Mouse (Mus musculus) MEL (cell line): ENCODE measurements at regions not wholly inside any gene's neighbourhood (a gene's known extent, or its start where the extent isn't known, plus 50 kb on each side); places are given as distances from the start of the nearest gene placed in this dataset.

Experiments
- DNase-seq: peaks from one replicate; pipeline ENCODE4 v3.0.0; 2011; ENCODE audit warnings: low read depth, low spot score
- H3K27ac ChIP-seq: 2 replicates; pipeline ENCODE4 v1.5.1; 2012; ENCODE audit warnings: low read depth, mild to moderate bottlenecking, control low read depth, low read length, moderate library complexity; ENCODE audit not compliant: control insufficient read depth
- H3K27me3 ChIP-seq, 2 experiments: fragments of 150-350 bp in 1 of 2; sonication (generic) in 1 of 2; 2 replicates each; pipeline ENCODE4 v1.6.1; 2012; ENCODE audit warnings: low read length in 2 of 2, mild to moderate bottlenecking in 2 of 2, improper control_type of control experiment in 1 of 2, moderate library complexity in 1 of 2; ENCODE audit not compliant: insufficient read depth in 2 of 2, control insufficient read depth in 1 of 2
- H3K36me3 ChIP-seq, 2 experiments: 2 replicates each; pipeline ENCODE4 v1.6.1; 2012 to 2014; ENCODE audit warnings: low read length in 2 of 2, improper control_type of control experiment in 1 of 2, inconsistent platforms in 1 of 2, mild to moderate bottlenecking in 1 of 2; ENCODE audit not compliant: insufficient read depth in 2 of 2, control insufficient read depth in 1 of 2
- H3K4me1 ChIP-seq, 2 experiments: fragments of 150-350 bp in 1 of 2; sonication (generic) in 1 of 2; 2 replicates each; pipeline ENCODE4 v1.6.1; 2012; ENCODE audit warnings: low read length in 2 of 2, improper control_type of control experiment in 1 of 2, mild to moderate bottlenecking in 1 of 2; ENCODE audit not compliant: insufficient read depth in 2 of 2, control insufficient read depth in 1 of 2
- H3K4me3 ChIP-seq, 2 experiments: fragments of 150-350 bp in 1 of 2; sonication (generic) in 1 of 2; 2 replicates each; pipeline ENCODE4 v1.5.1; 2012; ENCODE audit warnings: low read depth in 2 of 2, low read length in 2 of 2, mild to moderate bottlenecking in 2 of 2, moderate library complexity in 2 of 2, control low read depth in 1 of 2, improper control_type of control experiment in 1 of 2; ENCODE audit not compliant: control insufficient read depth in 1 of 2, insufficient read depth in 1 of 2
- H3K79me2 ChIP-seq: 2 replicates; pipeline ENCODE4 v1.6.1; 2012; ENCODE audit warnings: mild to moderate bottlenecking, low read length, moderate library complexity; ENCODE audit not compliant: control insufficient read depth, poor library complexity, insufficient read depth
- H3K9ac ChIP-seq: 2 replicates; pipeline ENCODE4 v1.6.1; 2012; ENCODE audit warnings: low read depth, mild to moderate bottlenecking, control low read depth, low read length, moderate library complexity; ENCODE audit not compliant: control insufficient read depth, poor library complexity, severe bottlenecking
- H3K9me3 ChIP-seq: fragments of 150-350 bp; sonication (generic); replicated peaks from 2 replicates; pipeline ENCODE4 v1.6.1; 2012; ENCODE audit warnings: mild to moderate bottlenecking, low read length, improper control_type of control experiment, moderate library complexity; ENCODE audit not compliant: insufficient read depth
- BHLHE40 ChIP-seq: IDR thresholded peaks from 2 replicates; pipeline ENCODE4 v1.6.1; 2012; ENCODE audit warnings: low read depth, mild to moderate bottlenecking, inconsistent platforms, low read length, improper control_type of control experiment, borderline replicate concordance
- CHD2 ChIP-seq: IDR thresholded peaks from 2 replicates; pipeline ENCODE4 v1.6.1; 2011; ENCODE audit warnings: low read length, improper control_type of control experiment
- CTCF ChIP-seq, 3 experiments: IDR thresholded peaks in 2 of 3; conservative IDR thresholded peaks in 1 of 3; 2 replicates each; pipeline ENCODE4 v1.5.1; 2011 to 2012; ENCODE audit warnings: low read length in 3 of 3, low read depth in 2 of 3, mild to moderate bottlenecking in 2 of 3, improper control_type of control experiment in 1 of 3, inconsistent platforms in 1 of 3, mixed read lengths in 1 of 3, moderate library complexity in 1 of 3; ENCODE audit not compliant: control insufficient read depth in 1 of 3, insufficient read depth in 1 of 3, poor library complexity in 1 of 3, severe bottlenecking in 1 of 3
- E2F4 ChIP-seq: IDR thresholded peaks from 2 replicates; pipeline ENCODE4 v1.6.1; 2011; ENCODE audit warnings: low read depth, low read length, improper control_type of control experiment, borderline replicate concordance
- ELF1 ChIP-seq: IDR thresholded peaks from 2 replicates; pipeline ENCODE4 v1.6.1; 2014; ENCODE audit warnings: low read depth, mild to moderate bottlenecking, inconsistent platforms, low read length, improper control_type of control experiment, moderate library complexity
- EP300 ChIP-seq, 2 experiments: IDR thresholded peaks; 2 replicates each; pipeline ENCODE4 v1.6.1; 2011; ENCODE audit warnings: improper control_type of control experiment in 2 of 2, low read length in 2 of 2, low read depth in 1 of 2, mild to moderate bottlenecking in 1 of 2
- ETS1 ChIP-seq: IDR thresholded peaks from 2 replicates; pipeline ENCODE4 v1.6.1; 2012; ENCODE audit warnings: low read depth, mild to moderate bottlenecking, inconsistent platforms, low read length, improper control_type of control experiment, moderate library complexity
- GABPA ChIP-seq: IDR thresholded peaks from 2 replicates; pipeline ENCODE4 v1.6.1; 2012; ENCODE audit warnings: low read depth, mild to moderate bottlenecking, inconsistent platforms, low read length, improper control_type of control experiment, moderate library complexity
- HCFC1 ChIP-seq: IDR thresholded peaks from 2 replicates; pipeline ENCODE4 v1.6.1; 2012; ENCODE audit warnings: low read depth, mild to moderate bottlenecking, inconsistent platforms, low read length, improper control_type of control experiment, moderate library complexity
- JUND ChIP-seq: IDR thresholded peaks from 2 replicates; pipeline ENCODE4 v1.6.1; 2011; ENCODE audit warnings: low read depth, mild to moderate bottlenecking, improper control_type of control experiment, low read length
- KAT2A ChIP-seq: conservative IDR thresholded peaks from 2 replicates; pipeline ENCODE4 v1.6.1; 2012; ENCODE audit warnings: low read depth, low read length, improper control_type of control experiment, inconsistent platforms
- MAFK ChIP-seq: IDR thresholded peaks from 2 replicates; pipeline ENCODE4 v1.6.1; 2011; ENCODE audit warnings: low read depth, mild to moderate bottlenecking, low read length, improper control_type of control experiment, borderline replicate concordance
- MAZ ChIP-seq: IDR thresholded peaks from 2 replicates; pipeline ENCODE4 v1.6.1; 2012; ENCODE audit warnings: low read depth, mild to moderate bottlenecking, inconsistent platforms, low read length, improper control_type of control experiment
- MEF2A ChIP-seq: IDR thresholded peaks from 2 replicates; pipeline ENCODE4 v1.6.1; 2014; ENCODE audit warnings: low read depth, mild to moderate bottlenecking, inconsistent platforms, low read length, improper control_type of control experiment; ENCODE audit not compliant: poor library complexity, insufficient replicate concordance, severe bottlenecking; ENCODE audit errors: extremely low read depth
- MYB ChIP-seq: IDR thresholded peaks from 2 replicates; pipeline ENCODE4 v1.6.1; 2011; ENCODE audit warnings: mild to moderate bottlenecking, low read depth, low read length, improper control_type of control experiment
- MYC ChIP-seq: IDR thresholded peaks from 2 replicates; pipeline ENCODE4 v1.6.1; 2011; ENCODE audit warnings: low read depth, mild to moderate bottlenecking, low read length, improper control_type of control experiment, moderate library complexity
- NELFE ChIP-seq: IDR thresholded peaks from 2 replicates; pipeline ENCODE4 v1.6.1; 2011; ENCODE audit warnings: low read depth, low read length, improper control_type of control experiment
- NRF1 ChIP-seq: IDR thresholded peaks from 2 replicates; pipeline ENCODE4 v1.6.1; 2014; ENCODE audit warnings: low read depth, mild to moderate bottlenecking, inconsistent platforms, low read length, improper control_type of control experiment, moderate library complexity; ENCODE audit not compliant: poor library complexity, insufficient read depth, severe bottlenecking
- POLR2A ChIP-seq, 2 experiments: IDR thresholded peaks; 2 replicates each; pipeline ENCODE4 v1.6.1; 2011 to 2012; ENCODE audit warnings: low read length in 2 of 2, mild to moderate bottlenecking in 2 of 2, control low read depth in 1 of 2, improper control_type of control experiment in 1 of 2, low read depth in 1 of 2, moderate library complexity in 1 of 2; ENCODE audit not compliant: control insufficient read depth in 1 of 2, insufficient read depth in 1 of 2, poor library complexity in 1 of 2
- POLR2AphosphoS2 ChIP-seq: IDR thresholded peaks from 2 replicates; pipeline ENCODE4 v1.6.1; 2011; ENCODE audit warnings: low read length, improper control_type of control experiment
- POLR2AphosphoS5 ChIP-seq: IDR thresholded peaks from 2 replicates; pipeline ENCODE4 v1.6.1; 2012; ENCODE audit warnings: low read depth, borderline replicate concordance, mild to moderate bottlenecking, inconsistent platforms, low read length, moderate library complexity, mixed read lengths
- RAD21 ChIP-seq: IDR thresholded peaks from 2 replicates; pipeline ENCODE4 v1.6.1; 2011; ENCODE audit warnings: mild to moderate bottlenecking, low read depth, low read length, improper control_type of control experiment
- SIN3A ChIP-seq: IDR thresholded peaks from 2 replicates; pipeline ENCODE4 v1.6.1; 2012; ENCODE audit warnings: low read length, improper control_type of control experiment, inconsistent platforms
- SMC3 ChIP-seq: IDR thresholded peaks from 2 replicates; pipeline ENCODE4 v1.6.1; 2011; ENCODE audit warnings: low read depth, low read length, improper control_type of control experiment
- TAL1 ChIP-seq: IDR thresholded peaks from 2 replicates; pipeline ENCODE4 v1.6.1; 2012; ENCODE audit warnings: mild to moderate bottlenecking, inconsistent platforms, low read length, moderate library complexity, mixed read lengths
- TBP ChIP-seq: IDR thresholded peaks from 2 replicates; pipeline ENCODE4 v1.8.0; 2011; ENCODE audit warnings: low read depth, low read length, improper control_type of control experiment
- TCF12 ChIP-seq: IDR thresholded peaks from 2 replicates; pipeline ENCODE4 v1.6.1; 2014; ENCODE audit warnings: low read depth, mild to moderate bottlenecking, inconsistent platforms, low read length, improper control_type of control experiment, moderate library complexity
- USF1 ChIP-seq: IDR thresholded peaks from 2 replicates; pipeline ENCODE4 v1.6.1; 2014; ENCODE audit warnings: low read depth, mild to moderate bottlenecking, inconsistent platforms, low read length, improper control_type of control experiment, moderate library complexity
- USF2 ChIP-seq, 2 experiments: IDR thresholded peaks; 2 replicates each; pipeline ENCODE4 v1.6.1; 2011 to 2012; ENCODE audit warnings: improper control_type of control experiment in 2 of 2, low read length in 2 of 2, borderline replicate concordance in 1 of 2, inconsistent platforms in 1 of 2, low read depth in 1 of 2, mild to moderate bottlenecking in 1 of 2; ENCODE audit not compliant: insufficient read depth in 1 of 2
- ZMIZ1 ChIP-seq: IDR thresholded peaks from 2 replicates; pipeline ENCODE4 v1.6.1; 2012; ENCODE audit warnings: low read depth, mild to moderate bottlenecking, inconsistent platforms, low read length, improper control_type of control experiment, moderate library complexity
- ZNF384 ChIP-seq: IDR thresholded peaks from 2 replicates; pipeline ENCODE4 v1.6.1; 2012; ENCODE audit warnings: low read depth, mild to moderate bottlenecking, inconsistent platforms, low read length, improper control_type of control experiment

DNA sequence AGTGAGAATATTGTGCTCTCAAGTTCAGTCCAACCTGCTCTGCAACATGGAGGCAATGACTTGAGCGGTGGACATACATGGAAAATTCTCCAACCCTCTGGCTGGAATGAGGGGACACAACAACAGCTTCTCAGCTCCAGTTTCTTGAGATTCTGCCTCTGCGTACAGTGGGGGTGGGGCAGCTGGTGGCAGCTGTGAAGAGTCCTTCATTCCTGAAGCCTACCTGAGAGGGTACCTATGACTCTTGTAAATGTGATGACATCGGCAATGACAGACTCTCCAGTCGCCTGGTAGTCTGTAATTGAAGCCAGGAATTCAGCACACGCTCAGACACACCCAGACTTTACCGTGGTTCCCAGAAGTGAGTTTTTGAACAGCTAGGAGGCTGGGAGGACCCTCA, 58.5 kb upstream of the Hoxc13 start:
- H3K4me3 ChIP-seq, result no peak overlapping the region
- no peaks in the 10 kb centered on the region for H3K79me2 ChIP-seq
- no peak for TF ChIP-seq BHLHE40
- no peak for TF ChIP-seq GABPA
- no peak for TF ChIP-seq USF2 (IDR thresholded peaks at IDR 0.05; ENCODE audit: borderline replicate concordance in 1 of 2, insufficient read depth in 1 of 2, low read depth in 1 of 2, low read length in 2 of 2)
- no peak for TF ChIP-seq TAL1
- no peak for TF ChIP-seq ELF1
- TF ChIP-seq MEF2A, result no peak
- no peak for TF ChIP-seq POLR2AphosphoS2
- TF ChIP-seq RAD21, result no peak
- TF ChIP-seq SMC3, result no peak
- TF ChIP-seq CTCF (IDR thresholded peaks at IDR 0.05 in 2 of 3, conservative IDR thresholded peaks at IDR 0.05 in 1 of 3; ENCODE audit: control insufficient read depth in 1 of 3, insufficient read depth in 1 of 3, low read depth in 2 of 3, low read length in 3 of 3, poor library complexity in 1 of 3, severe bottlenecking in 1 of 3), result no peak
- no peak for TF ChIP-seq MAZ
- no peak for TF ChIP-seq CHD2
- no peak for TF ChIP-seq MAFK
- TF ChIP-seq ETS1, result no peak
- TF ChIP-seq TCF12, result no peak
- TF ChIP-seq HCFC1, result no peak
- no peak for TF ChIP-seq POLR2A (IDR thresholded peaks at IDR 0.05; ENCODE audit: control insufficient read depth in 1 of 2, insufficient read depth in 1 of 2, low read depth in 1 of 2, low read length in 2 of 2, poor library complexity in 1 of 2)
- TF ChIP-seq MYC, result no peak
- TF ChIP-seq ZNF384, result no peak
- no peak for TF ChIP-seq SIN3A
- no peak overlapping the region for H3K9ac ChIP-seq
- no peak overlapping the region for H3K27ac ChIP-seq
- no peaks in the 10 kb centered on the region for H3K9me3 ChIP-seq
- no peak for DNase-seq
- peaks cover 3 to 6% of the 10 kb centered on the region in 2 experiments for H3K27me3 ChIP-seq
- H3K4me1 ChIP-seq, result peaks cover 13% of the 10 kb centered on the region in 2 experiments
- peaks cover 0 to 13% of the 10 kb centered on the region in 2 experiments; a peak in 2 of 4 replicates for H3K36me3 ChIP-seq

DNA sequence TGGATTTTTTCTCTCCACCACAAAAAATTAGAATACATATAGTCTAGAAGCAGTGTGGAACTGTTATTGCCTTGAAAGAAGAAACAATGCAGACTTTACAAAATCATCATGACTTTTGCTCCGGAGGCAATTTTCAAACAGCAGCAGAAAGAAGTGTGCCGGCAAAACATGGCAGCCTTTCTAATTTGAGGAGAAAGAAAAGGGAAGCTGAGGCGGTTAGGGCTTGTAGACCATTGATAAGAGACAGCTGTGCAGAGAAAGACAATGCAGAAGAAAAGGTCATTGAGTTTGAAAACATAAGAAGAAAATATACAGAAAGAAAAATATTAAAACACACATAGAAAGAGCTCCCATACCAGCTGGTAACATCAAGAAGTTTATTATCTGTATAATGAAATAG, 54.1 kb upstream of the Hoxc13 start:
- Histone ChIP-seq H3K4me3 (peak overlapping the region in 1 of 2 experiments; percentile 51; a peak in 2 of 4 replicates), H3K27ac (peak overlapping the region; percentile 58), H3K36me3 (peaks cover 0 to 13% of the 10 kb centered on the region in 2 experiments; a peak in 2 of 4 replicates), H3K79me2 (no peaks in the 10 kb centered on the region), H3K9ac (peak overlapping the region; percentile 32), H3K27me3 (peaks cover 9 to 10% of the 10 kb centered on the region in 2 experiments), H3K4me1 (peaks cover 8 to 13% of the 10 kb centered on the region in 2 experiments), H3K9me3 (no peaks in the 10 kb centered on the region)
- DNase-seq, result peak; percentile 91
- TF ChIP-seq E2F4, result no peak
- TF ChIP-seq TAL1, result peak; percentile 60
- TF ChIP-seq BHLHE40, result no peak; the same call in none of the 2 replicates
- TF ChIP-seq NELFE, result no peak
- no peak for TF ChIP-seq TBP
- TF ChIP-seq ZMIZ1, result no peak
- TF ChIP-seq CTCF (IDR thresholded peaks at IDR 0.05 in 2 of 3, conservative IDR thresholded peaks at IDR 0.05 in 1 of 3; ENCODE audit: control insufficient read depth in 1 of 3, insufficient read depth in 1 of 3, low read depth in 2 of 3, low read length in 3 of 3, poor library complexity in 1 of 3, severe bottlenecking in 1 of 3), result no peak
- peak; percentile 75 for TF ChIP-seq MYB
- TF ChIP-seq POLR2AphosphoS5, result no peak
- TF ChIP-seq USF1, result no peak
- TF ChIP-seq SMC3, result no peak
- no peak; the same call in 1 of the 2 replicates for TF ChIP-seq KAT2A
- TF ChIP-seq SIN3A, result peak; percentile 72
- TF ChIP-seq JUND, result no peak
- TF ChIP-seq ETS1, result peak; percentile 90
- TF ChIP-seq MAZ, result no peak
- TF ChIP-seq EP300 (IDR thresholded peaks at IDR 0.05; ENCODE audit: low read depth in 1 of 2, low read length in 2 of 2), result peak; percentile 73 to 88
- TF ChIP-seq RAD21, result no peak
- peak; percentile 63; the same call in 1 of the 2 replicates for TF ChIP-seq MYC
- TF ChIP-seq POLR2AphosphoS2, result no peak
- no peak for TF ChIP-seq NRF1
